Mouse (Mus musculus): ENCODE measurements around the gene Wwox. TPM values are rescaled to one million over a fixed set of nuclear protein-coding genes. Genes with fewer than 3 reads are reported as not detected.

Gene Wwox
- total and polyA plus RNA-seq, 3 experiments = 7.8 to 11.5 (median 9.1) TPM

- Histone ChIP-seq H3K4me3 (replicated peaks in 1 of 3; ENCODE audit: low read depth in 2 of 3, low read length in 2 of 3, poor library complexity in 1 of 3) (no peak overlapping the region), H3K4me2 (ENCODE audit: insufficient read depth, low read depth, poor library complexity, severe bottlenecking) (no peak overlapping the region), H3K27me3 (replicated peaks) (peaks cover 16% of the 10 kb centered on the region), H3K9ac (ENCODE audit: insufficient read depth, low read depth) (no peak overlapping the region), H3K9me3 (replicated peaks; ENCODE audit: low read length) (no peaks in the 10 kb centered on the region), H3K36me3 (replicated peaks in 1 of 2; ENCODE audit: control insufficient read depth in 1 of 2, insufficient read depth in 1 of 2, low read length in 1 of 2) (no peaks in the 10 kb centered on the region), H3K27ac (ENCODE audit: insufficient read depth, low read depth) (no peak overlapping the region), H3K79me2 (replicated peaks; ENCODE audit: control insufficient read depth, extremely low read depth, insufficient read depth, poor library complexity, severe bottlenecking) (no peaks in the 10 kb centered on the region), H3K4me1 (ENCODE audit: control insufficient read depth in 1 of 2, insufficient read depth in 2 of 2) (peaks cover 0 to 5% of the 10 kb centered on the region in 2 experiments; a peak in 2 of 4 replicates)
- no peak for DNase-seq (ENCODE audit: extremely low read depth)
- in situ Hi-C loops (cut with MboI; ENCODE audit: low pct_ligation_motif_present, low pct_unique_long_range_greater_than_20kb, low sequenced_read_pairs) (no loop called here), dilution Hi-C loops (cut with MboI; ENCODE audit: extremely low pct_ligation_motif_present, extremely low pct_unique_long_range_greater_than_20kb, low sequenced_read_pairs) (no loop called here)
- no peak for TF ChIP-seq UBTF (IDR thresholded peaks at IDR 0.05; ENCODE audit: low read depth, low read length)
- TF ChIP-seq JUN (IDR thresholded peaks at IDR 0.05; ENCODE audit: insufficient read depth, low read depth, low read length) = no peak
- no peak for TF ChIP-seq ELF1 (IDR thresholded peaks at IDR 0.05; ENCODE audit: low read depth, low read length)
- no peak for TF ChIP-seq NELFE (IDR thresholded peaks at IDR 0.05; ENCODE audit: low read depth, low read length)
- TF ChIP-seq POLR2A (IDR thresholded peaks at IDR 0.05; ENCODE audit: low read depth, low read length) = no peak
- no peak for TF ChIP-seq USF1 (IDR thresholded peaks at IDR 0.05; ENCODE audit: low read depth, low read length)
- no peak for TF ChIP-seq MXI1 (IDR thresholded peaks at IDR 0.05; ENCODE audit: low read depth, low read length)
- TF ChIP-seq JUND (conservative IDR thresholded peaks at IDR 0.05; ENCODE audit: low read depth, low read length) = no peak
- no peak for TF ChIP-seq RCOR1 (conservative IDR thresholded peaks at IDR 0.05; ENCODE audit: low read depth, low read length)
- TF ChIP-seq ETS1 (conservative IDR thresholded peaks at IDR 0.05; ENCODE audit: low read depth, low read length) = no peak
- TF ChIP-seq TBP (conservative IDR thresholded peaks at IDR 0.05; ENCODE audit: low read depth, low read length) = no peak
- no peak for TF ChIP-seq ZKSCAN1 (IDR thresholded peaks at IDR 0.05; ENCODE audit: borderline replicate concordance, low read depth, low read length)
- TF ChIP-seq POLR2AphosphoS2 (IDR thresholded peaks at IDR 0.05; ENCODE audit: low read depth, low read length) = no peak
Observed at GRCm38 (mm10) chr8:115186121-115186811, 746.8 kb downstream of the Wwox start.

- H3K36me3 ChIP-seq (replicated peaks in 1 of 2; ENCODE audit: control insufficient read depth in 1 of 2, insufficient read depth in 1 of 2, low read length in 1 of 2) = no peaks in the 10 kb centered on the region
- in situ Hi-C loops (cut with MboI; ENCODE audit: low pct_ligation_motif_present, low pct_unique_long_range_greater_than_20kb, low sequenced_read_pairs) = no loop called here
- TF ChIP-seq CHD1 (IDR thresholded peaks at IDR 0.05; ENCODE audit: low read depth, low read length) (no peak), PAX5 (IDR thresholded peaks at IDR 0.05; ENCODE audit: low read length) (no peak), CHD2 (IDR thresholded peaks at IDR 0.05; ENCODE audit: low read length) (no peak), NRF1 (IDR thresholded peaks at IDR 0.05; ENCODE audit: low read depth, low read length) (no peak), MXI1 (IDR thresholded peaks at IDR 0.05; ENCODE audit: low read depth, low read length) (no peak), MAFK (IDR thresholded peaks at IDR 0.05; ENCODE audit: insufficient replicate concordance, low read length) (no peak), NELFE (IDR thresholded peaks at IDR 0.05; ENCODE audit: low read depth, low read length) (no peak), RAD21 (IDR thresholded peaks at IDR 0.05; ENCODE audit: low read depth, low read length) (no peak), JUN (IDR thresholded peaks at IDR 0.05; ENCODE audit: insufficient read depth, low read depth, low read length) (no peak), CTCF (conservative IDR thresholded peaks at IDR 0.05 in 1 of 2, IDR thresholded peaks at IDR 0.05 in 1 of 2; ENCODE audit: low read depth in 2 of 2, low read length in 2 of 2) (no peak), MEF2A (IDR thresholded peaks at IDR 0.05; ENCODE audit: borderline replicate concordance, low read depth, low read length) (no peak), TBP (conservative IDR thresholded peaks at IDR 0.05; ENCODE audit: low read depth, low read length) (no peak), ZMIZ1 (IDR thresholded peaks at IDR 0.05; ENCODE audit: low read depth, low read length) (no peak), HCFC1 (IDR thresholded peaks at IDR 0.05; ENCODE audit: low read depth, low read length) (no peak), UBTF (IDR thresholded peaks at IDR 0.05; ENCODE audit: low read depth, low read length) (no peak), SMC3 (IDR thresholded peaks at IDR 0.05; ENCODE audit: low read depth, low read length) (no peak), ZC3H11A (IDR thresholded peaks at IDR 0.05; ENCODE audit: low read depth, low read length) (no peak), RCOR1 (conservative IDR thresholded peaks at IDR 0.05; ENCODE audit: low read depth, low read length) (no peak), MYC (IDR thresholded peaks at IDR 0.05; ENCODE audit: low read depth, low read length) (no peak)
- no peaks in the 10 kb centered on the region for H3K79me2 ChIP-seq (replicated peaks; ENCODE audit: control insufficient read depth, extremely low read depth, insufficient read depth, poor library complexity, severe bottlenecking)
- no peak overlapping the region for H3K4me3 ChIP-seq (replicated peaks in 1 of 3; ENCODE audit: low read depth in 2 of 3, low read length in 2 of 3, poor library complexity in 1 of 3)
- no peak overlapping the region for H3K4me2 ChIP-seq (ENCODE audit: insufficient read depth, low read depth, poor library complexity, severe bottlenecking)
- H3K4me1 ChIP-seq (ENCODE audit: control insufficient read depth in 1 of 2, insufficient read depth in 2 of 2) = peaks cover 0 to 5% of the 10 kb centered on the region in 2 experiments; a peak in 2 of 4 replicates
- no peak overlapping the region for H3K9ac ChIP-seq (ENCODE audit: insufficient read depth, low read depth)
- no peak for DNase-seq (ENCODE audit: extremely low read depth)
- dilution Hi-C loops (cut with MboI; ENCODE audit: extremely low pct_ligation_motif_present, extremely low pct_unique_long_range_greater_than_20kb, low sequenced_read_pairs) = no loop called here
- peaks cover 10% of the 10 kb centered on the region for H3K27me3 ChIP-seq (replicated peaks)
- H3K9me3 ChIP-seq (replicated peaks; ENCODE audit: low read length) = no peaks in the 10 kb centered on the region
- H3K27ac ChIP-seq (ENCODE audit: insufficient read depth, low read depth) = no peak overlapping the region
Observed at GRCm38 (mm10) chr8:115186882-115187281, 747.4 kb downstream of the Wwox start.
